Mouse (Mus musculus): ENCODE measurements around the gene Gm21778.
"Not testable (repeated sequence)": the region's sequence is repeated elsewhere in the genome, so short reads cannot be mapped to it uniquely, and the experiment has no call there.

Gene Gm21778

GRCm38 (mm10) chrY:5942160-5942559 is at the start of gene Gm21778:
TSS of gene Gm21778 (plus strand) at chrY:5942460.
- not testable (repeated sequence) for DNase-seq
